Mouse (Mus musculus): ENCODE data around the gene Exosc2.

GRCm38 (mm10) chr2:31678641-31679040 is 8.1 kb downstream of the Exosc2 start:
- TF ChIP-seq CTCF (IDR thresholded peaks at IDR 0.05 in 2 of 3, conservative IDR thresholded peaks at IDR 0.05 in 1 of 3; ENCODE audit: control insufficient read depth in 1 of 3, insufficient read depth in 1 of 3, low read depth in 2 of 3, low read length in 3 of 3, poor library complexity in 1 of 3, severe bottlenecking in 1 of 3) (no peak), ETS1 (IDR thresholded peaks at IDR 0.05; ENCODE audit: low read depth, low read length) (no peak), POLR2A (IDR thresholded peaks at IDR 0.05; ENCODE audit: control insufficient read depth in 1 of 2, insufficient read depth in 1 of 2, low read depth in 1 of 2, low read length in 2 of 2, poor library complexity in 1 of 2) (no peak), ZMIZ1 (IDR thresholded peaks at IDR 0.05; ENCODE audit: low read depth, low read length) (no peak), EP300 (IDR thresholded peaks at IDR 0.05; ENCODE audit: low read depth in 1 of 2, low read length in 2 of 2) (no peak), SIN3A (IDR thresholded peaks at IDR 0.05; ENCODE audit: low read length) (no peak), UBTF (IDR thresholded peaks at IDR 0.05; ENCODE audit: borderline replicate concordance, insufficient read depth, low read depth, low read length) (no peak), MEF2A (IDR thresholded peaks at IDR 0.05; ENCODE audit: extremely low read depth, insufficient replicate concordance, low read depth, low read length, poor library complexity, severe bottlenecking) (no peak)

Measured in MEL (cell line).